Mouse (Mus musculus): ENCODE measurements around the gene Epb41.

- TF ChIP-seq CEBPB (IDR thresholded peaks at IDR 0.05; ENCODE audit: low read depth) = no peak
- peak; percentile 97 for TF ChIP-seq CTCF (IDR thresholded peaks at IDR 0.05; ENCODE audit: control insufficient read depth, insufficient read depth, insufficient read length)
- no peak for TF ChIP-seq MYOD1 (IDR thresholded peaks at IDR 0.05; ENCODE audit: control insufficient read depth, insufficient read length, low read depth)
- no peak for TF ChIP-seq MYOG (IDR thresholded peaks at IDR 0.05; ENCODE audit: control insufficient read depth, extremely low read depth, insufficient read length)
- peak; percentile 41 for TF ChIP-seq MAX (IDR thresholded peaks at IDR 0.05)
These were observed 158.7 kb downstream of the Epb41 start for GRCm38 (mm10) chr4:131916425-131916824.

Measured in C2C12 (cell line).